Mouse (Mus musculus) liver, adult 10 weeks (tissue): ENCODE data around the gene Gm8165. TPM values are rescaled to one million over a fixed set of nuclear protein-coding genes. Genes with fewer than 3 reads are reported as not detected.

Experiments used
- polyA plus RNA-seq: library from polyadenylated mRNA; stranded (reverse); fragments of 350-450 nt; fragmentation: Illumina TruSeq; extraction: RNeasy Lipid Tissue Mini Kit (QIAGEN cat#74804); gene quantifications from one replicate; pipeline ENCODE4 v1.2.3, GENCODE M21; 2014; ENCODE audit warnings: low read depth, low replicate concordance

Gene Gm8165
- polyA plus RNA-seq: not detected

DNA sequence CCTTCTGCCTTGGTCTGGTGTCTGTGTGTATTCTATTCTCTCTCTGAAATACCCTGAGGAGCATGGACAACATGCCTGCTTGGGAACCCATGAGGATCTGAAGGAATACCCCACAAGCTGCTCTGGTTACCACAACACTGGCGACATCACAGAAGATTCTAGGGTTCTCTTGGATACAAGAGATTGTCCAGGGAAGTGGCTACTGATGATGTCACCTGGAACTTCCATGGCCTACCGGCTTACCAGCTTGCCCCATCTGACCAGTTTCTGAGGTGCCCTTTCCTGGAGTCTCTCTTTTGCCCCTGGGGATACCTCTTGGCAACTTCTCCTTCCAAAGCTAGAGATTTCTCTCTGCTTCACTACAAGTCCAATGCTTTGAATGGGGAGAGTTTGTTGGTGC, at the start of gene Gm8165:
Gene Gm8165 (minus strand): TSS at position 101 of the 400 bp plus-strand sequence.

DNA sequence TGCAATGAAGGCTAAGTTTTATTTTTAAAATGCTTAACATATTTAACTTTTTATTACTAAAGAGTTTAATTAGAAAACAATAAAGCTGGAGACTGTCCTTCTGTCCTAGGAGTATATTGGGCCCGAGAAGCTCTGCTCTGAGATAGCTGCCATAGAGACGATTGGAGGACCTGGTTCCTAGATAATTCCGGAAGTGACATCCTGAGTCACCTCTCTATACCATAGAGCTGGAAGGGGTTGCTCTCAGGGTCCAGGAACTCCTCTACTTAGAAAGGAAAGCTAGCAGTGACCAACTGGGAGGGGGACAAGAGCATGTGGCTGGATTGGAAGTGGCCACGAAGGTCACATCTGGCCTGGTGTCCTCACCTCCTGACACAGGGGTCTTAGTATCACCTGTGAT, 20.6 kb upstream of the Gm8165 start, which contains the start of gene Gm7324:
Gene Gm7324 (plus strand): TSS at position 208 of the 400 bp plus-strand sequence.

Other genes starting within 250 kb of the Gm8165 start
- gene Gm5799, start 133.6 kb downstream of the Gm8165 start, polyA plus RNA-seq: not detected
- gene Gm17654, start 98.1 kb downstream of the Gm8165 start, polyA plus RNA-seq: not detected
- not detected for gene Gm10375, start 69.2 kb downstream of the Gm8165 start, polyA plus RNA-seq
- 0.95 TPM for gene Gm7324, start 20.6 kb upstream of the Gm8165 start, polyA plus RNA-seq
- not detected for gene Gm16506, start 50.3 kb upstream of the Gm8165 start, polyA plus RNA-seq
- gene Gm6526, start 70.7 kb upstream of the Gm8165 start, polyA plus RNA-seq: not detected
- not detected for gene Gm8180, start 107.5 kb upstream of the Gm8165 start, polyA plus RNA-seq
- gene Ear1, start 198.3 kb upstream of the Gm8165 start, polyA plus RNA-seq: not detected
- not detected for gene Ear10, start 246.4 kb upstream of the Gm8165 start, polyA plus RNA-seq
- 0.48 TPM for gene Gm8113, start 248.2 kb upstream of the Gm8165 start, polyA plus RNA-seq